Mouse (Mus musculus): Measurements from ENCODE around the gene Gss. TPM values are rescaled to one million over a fixed set of nuclear protein-coding genes. Genes with fewer than 3 reads are reported as not detected.

The Gss gene
- 10 to 100 TPM; 13.1 to 14.0 TPM for total RNA-seq (2021)
- long read RNA-seq, experiment 1, transcript Gss-201 (13 exons, 1,963 nt) = major isoform, 19 of 26 reads
- long read RNA-seq, experiment 1, partial matches to known transcripts = 3 of 26 reads
- long read RNA-seq, experiment 1, other reads (novel, unspliced or antisense) = 3 of 26 reads
- long read RNA-seq, experiment 2, transcript Gss-201 (13 exons, 1,963 nt) = major isoform, 10 of 13 reads
- long read RNA-seq, experiment 2, partial matches to known transcripts = 2 of 13 reads
- long read RNA-seq, experiment 2, other reads (novel, unspliced or antisense) = 1 of 13 reads

GRCm38 (mm10) chr2:155592137-155592853, at the start of gene Gss:
Gene Gss (minus strand): TSS chr2:155592810.
- DNase-seq (ENCODE audit: low spot score in 2 of 2) = peak; percentile 98 to 100

- DNase-seq (ENCODE audit: low spot score in 2 of 2) = peak in 1 of 2 experiments; percentile 62
Measured at GRCm38 (mm10) chr2:155641540-155642472, 49.2 kb upstream of the Gss start.

GRCm38 (mm10) chr2:155640656-155641055, 48.0 kb upstream of the Gss start:
- no peak for DNase-seq (ENCODE audit: low spot score in 2 of 2)

- DNase-seq (ENCODE audit: low spot score in 2 of 2) = no peak
Measured at GRCm38 (mm10) chr2:155637411-155637810, 44.8 kb upstream of the Gss start.

- no peak for DNase-seq (ENCODE audit: low spot score in 2 of 2)
Measured at GRCm38 (mm10) chr2:155636881-155637280, 44.3 kb upstream of the Gss start.

GRCm38 (mm10) chr2:155635961-155636360, 43.4 kb upstream of the Gss start:
- DNase-seq (ENCODE audit: low spot score in 2 of 2) = no peak

- no peak for DNase-seq (ENCODE audit: low spot score in 2 of 2)
Measured at GRCm38 (mm10) chr2:155634562-155634961, 42.0 kb upstream of the Gss start.

- DNase-seq (ENCODE audit: low spot score in 2 of 2) = no peak
Measured at GRCm38 (mm10) chr2:155633731-155634130, 41.1 kb upstream of the Gss start.

- DNase-seq (ENCODE audit: low spot score in 2 of 2) = no peak
Measured at GRCm38 (mm10) chr2:155633121-155633520, 40.5 kb upstream of the Gss start.

GRCm38 (mm10) chr2:155632138-155632936, 39.7 kb upstream of the Gss start:
- no peak for DNase-seq (ENCODE audit: low spot score in 2 of 2)

- DNase-seq (ENCODE audit: low spot score in 2 of 2) = peak in 1 of 2 experiments; percentile 55
Measured at GRCm38 (mm10) chr2:155630590-155631416, 38.2 kb upstream of the Gss start.

GRCm38 (mm10) chr2:155630153-155630552, 37.5 kb upstream of the Gss start:
- no peak for DNase-seq (ENCODE audit: low spot score in 2 of 2)

- peak; percentile 69 to 81 for DNase-seq (ENCODE audit: low spot score in 2 of 2)
Measured at GRCm38 (mm10) chr2:155629231-155629661, 36.6 kb upstream of the Gss start.

- no peak for DNase-seq (ENCODE audit: low spot score in 2 of 2)
Measured at GRCm38 (mm10) chr2:155628519-155628918, 35.9 kb upstream of the Gss start.

- no peak for DNase-seq (ENCODE audit: low spot score in 2 of 2)
Measured at GRCm38 (mm10) chr2:155628112-155628511, 35.5 kb upstream of the Gss start.

GRCm38 (mm10) chr2:155627030-155627738, 34.6 kb upstream of the Gss start:
- DNase-seq (ENCODE audit: low spot score in 2 of 2) = peak; percentile 76 to 78

- no peak for DNase-seq (ENCODE audit: low spot score in 2 of 2)
Measured at GRCm38 (mm10) chr2:155626277-155626676, 33.7 kb upstream of the Gss start.

- no peak for DNase-seq (ENCODE audit: low spot score in 2 of 2)
Measured at GRCm38 (mm10) chr2:155624730-155625129, 32.1 kb upstream of the Gss start.

- no peak for DNase-seq (ENCODE audit: low spot score in 2 of 2)
Measured at GRCm38 (mm10) chr2:155623996-155624395, 31.4 kb upstream of the Gss start.
